Mouse (Mus musculus) cerebellum, adult 2 months (tissue): ENCODE measurements around the gene Sdk1.

Experiments used
- CTCF ChIP-seq: fragments of 200-500 bp; IDR thresholded peaks from 2 replicates; pipeline ENCODE4 v1.5.1; 2011; ENCODE audit warnings: low read depth, mild to moderate bottlenecking, control low read depth, low read length, moderate library complexity, borderline replicate concordance; ENCODE audit not compliant: insufficient read depth
- POLR2A ChIP-seq: fragments of 200-500 bp; IDR thresholded peaks from 2 replicates; pipeline ENCODE4 v1.6.1; 2011; ENCODE audit warnings: low read length, control low read depth, borderline replicate concordance; ENCODE audit not compliant: insufficient read depth

DNA sequence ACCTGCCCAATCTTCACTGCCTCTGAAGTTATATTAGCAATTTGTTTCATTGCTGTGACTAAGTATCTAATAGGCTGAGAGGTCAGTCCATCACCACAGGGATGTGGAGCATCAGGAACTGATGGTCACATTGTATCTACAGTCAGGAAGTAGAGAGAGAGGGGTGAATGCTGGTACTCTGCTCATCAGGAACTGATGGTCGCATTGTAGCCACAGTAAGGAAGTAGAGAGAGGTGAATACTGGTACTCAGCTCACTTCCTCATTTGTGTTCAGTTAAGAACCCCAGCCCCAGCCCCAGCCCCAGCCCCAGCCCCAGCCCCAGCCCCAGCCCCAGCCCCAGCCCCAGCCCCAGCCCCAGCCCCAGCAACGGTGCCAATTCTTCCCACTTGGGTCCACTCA is 711.0 kb downstream of the Sdk1 start:
- no peak for TF ChIP-seq POLR2A
- no peak for TF ChIP-seq CTCF
